Mouse (Mus musculus) G1E (cell line): ENCODE data around the gene Yrdc. TPM values are rescaled to one million over a fixed set of nuclear protein-coding genes. Genes with fewer than 3 reads are reported as not detected.

Experiments
- ATAC-seq: 2 replicates; pipeline ENCODE4 v1.8.0; 2016; ENCODE audit warnings: mild to moderate bottlenecking; ENCODE audit not compliant: insufficient number of reproducible peaks, poor library complexity, low FRiP score, severe bottlenecking; ENCODE audit errors: extremely low read depth
- DNase-seq: peaks from one replicate; pipeline ENCODE4 v3.0.0; 2012; ENCODE audit warnings: low spot score
- H3K27me3 ChIP-seq: 2 replicates; pipeline ENCODE4 v1.6.1; 2012; ENCODE audit warnings: mild to moderate bottlenecking, low read length, inconsistent platforms; ENCODE audit not compliant: insufficient read depth
- H3K36me3 ChIP-seq: replicated peaks from 2 replicates; pipeline ENCODE3; 2012; ENCODE audit warnings: mild to moderate bottlenecking, inconsistent platforms
- H3K4me1 ChIP-seq: 2 replicates; pipeline ENCODE4 v1.6.1; 2012; ENCODE audit warnings: low read depth, low read length, inconsistent platforms, mixed read lengths; ENCODE audit not compliant: insufficient read depth
- H3K4me3 ChIP-seq: 2 replicates; pipeline ENCODE4 v1.5.1; 2012; ENCODE audit warnings: low read depth, mild to moderate bottlenecking, inconsistent platforms, low read length, moderate library complexity, mixed read lengths
- H3K9me3 ChIP-seq: replicated peaks from 2 replicates; pipeline ENCODE4 v1.6.1; 2012; ENCODE audit warnings: inconsistent platforms
- CTCF ChIP-seq: IDR thresholded peaks from 2 replicates; pipeline ENCODE4 v1.5.1; 2012; ENCODE audit warnings: low read depth, low read length, inconsistent platforms, mixed read lengths
- GATA1 ChIP-seq: IDR thresholded peaks from 2 replicates; pipeline ENCODE4 v1.6.1; 2012; ENCODE audit warnings: borderline replicate concordance, low read length, inconsistent platforms, mixed read lengths
- GATA2 ChIP-seq: IDR thresholded peaks from 2 replicates; pipeline ENCODE4 v1.6.1; 2012; ENCODE audit warnings: low read depth, low read length, inconsistent platforms, borderline replicate concordance
- POLR2AphosphoS5 ChIP-seq: IDR thresholded peaks from 2 replicates; pipeline ENCODE4 v1.6.1; 2012; ENCODE audit warnings: low read depth, low read length, inconsistent platforms; ENCODE audit not compliant: insufficient replicate concordance
- TAL1 ChIP-seq: conservative IDR thresholded peaks from 2 replicates; pipeline ENCODE4 v1.6.1; 2012; ENCODE audit warnings: low read depth, low read length, inconsistent platforms, mixed read lengths
- polyA plus RNA-seq: library from polyadenylated mRNA; stranded (reverse); fragments of >175 nt; gene quantifications from 2 replicates; pipeline ENCODE4 v1.2.3, GENCODE M21; 2012
- total RNA-seq, 2 experiments: library from RNA; stranded (forward) in 1 of 2; stranded (reverse) in 1 of 2; fragments of 200-1000 nt in 1 of 2; fragments of >200 nt in 1 of 2; fragmentation: Nextera tagmentation in 1 of 2; gene quantifications; 2 replicates each; pipeline ENCODE4 v1.2.3; 2014 to 2017

Yrdc gene
- total and polyA plus RNA-seq, 3 experiments, result 14.1 to 47.2 (median 29.2) TPM

GRCm38 (mm10) chr4:124809136-124809883 lies 41.2 kb upstream of the Yrdc start:
- TF ChIP-seq GATA2 (no peak), CTCF (no peak), TAL1 (no peak), POLR2AphosphoS5 (no peak), GATA1 (no peak)
- Histone ChIP-seq H3K36me3 (peaks cover 93% of the 10 kb centered on the region), H3K27me3 (no peaks in the 10 kb centered on the region), H3K4me3 (no peak overlapping the region), H3K9me3 (no peaks in the 10 kb centered on the region), H3K4me1 (peaks cover 80% of the 10 kb centered on the region)
- DNase-seq, result no peak
- ATAC-seq, result no peak

- DNase-seq (no peak), ATAC-seq (no peak)
- H3K36me3 ChIP-seq, result peaks cover 91% of the 10 kb centered on the region
- TF ChIP-seq GATA1, result no peak
- no peak for TF ChIP-seq GATA2
- no peak for TF ChIP-seq POLR2AphosphoS5
- no peak for TF ChIP-seq TAL1
- TF ChIP-seq CTCF, result no peak
- no peaks in the 10 kb centered on the region for H3K9me3 ChIP-seq
- H3K4me1 ChIP-seq, result peaks cover 75% of the 10 kb centered on the region
- H3K4me3 ChIP-seq, result no peak overlapping the region
- no peaks in the 10 kb centered on the region for H3K27me3 ChIP-seq
Measured at GRCm38 (mm10) chr4:124810056-124810455, 40.4 kb upstream of the Yrdc start.

- no peak for ATAC-seq
- no peaks in the 10 kb centered on the region for H3K27me3 ChIP-seq
- no peaks in the 10 kb centered on the region for H3K9me3 ChIP-seq
- H3K36me3 ChIP-seq, result peaks cover 91% of the 10 kb centered on the region
- peaks cover 69% of the 10 kb centered on the region for H3K4me1 ChIP-seq
- no peak for DNase-seq
- no peak overlapping the region for H3K4me3 ChIP-seq
- TF ChIP-seq GATA2, result no peak
- no peak for TF ChIP-seq TAL1
- TF ChIP-seq GATA1, result no peak
- no peak for TF ChIP-seq POLR2AphosphoS5
- TF ChIP-seq CTCF, result no peak
Measured at GRCm38 (mm10) chr4:124811347-124811975, 39.0 kb upstream of the Yrdc start.

- ATAC-seq, result no peak
- TF ChIP-seq GATA1 (no peak), TAL1 (no peak), CTCF (no peak), POLR2AphosphoS5 (no peak), GATA2 (no peak)
- Histone ChIP-seq H3K36me3 (peaks cover 96% of the 10 kb centered on the region), H3K27me3 (no peaks in the 10 kb centered on the region), H3K9me3 (no peaks in the 10 kb centered on the region), H3K4me1 (peaks cover 48% of the 10 kb centered on the region), H3K4me3 (no peak overlapping the region)
- no peak for DNase-seq
Measured at GRCm38 (mm10) chr4:124815901-124816300, 34.6 kb upstream of the Yrdc start.

- Histone ChIP-seq H3K36me3 (peaks cover 97% of the 10 kb centered on the region), H3K4me3 (no peak overlapping the region), H3K4me1 (peaks cover 34% of the 10 kb centered on the region), H3K9me3 (no peaks in the 10 kb centered on the region), H3K27me3 (no peaks in the 10 kb centered on the region)
- no peak for TF ChIP-seq GATA1
- no peak for TF ChIP-seq GATA2
- no peak for TF ChIP-seq CTCF
- no peak for TF ChIP-seq POLR2AphosphoS5
- TF ChIP-seq TAL1, result no peak
- peak; percentile 93 for ATAC-seq
- DNase-seq, result peak; percentile 17
Measured at GRCm38 (mm10) chr4:124817803-124818202, 32.7 kb upstream of the Yrdc start.

GRCm38 (mm10) chr4:124818832-124819231 lies 31.6 kb upstream of the Yrdc start:
- no peaks in the 10 kb centered on the region for H3K27me3 ChIP-seq
- H3K9me3 ChIP-seq, result no peaks in the 10 kb centered on the region
- no peak overlapping the region for H3K4me3 ChIP-seq
- ATAC-seq, result no peak
- H3K4me1 ChIP-seq, result peaks cover 25% of the 10 kb centered on the region
- TF ChIP-seq POLR2AphosphoS5, result no peak
- TF ChIP-seq GATA2, result no peak
- TF ChIP-seq GATA1, result no peak
- no peak for TF ChIP-seq CTCF
- TF ChIP-seq TAL1, result no peak
- no peak for DNase-seq
- peaks cover 97% of the 10 kb centered on the region for H3K36me3 ChIP-seq
